Mouse (Mus musculus): ENCODE results near the gene Sva.

Gene Sva

DNA sequence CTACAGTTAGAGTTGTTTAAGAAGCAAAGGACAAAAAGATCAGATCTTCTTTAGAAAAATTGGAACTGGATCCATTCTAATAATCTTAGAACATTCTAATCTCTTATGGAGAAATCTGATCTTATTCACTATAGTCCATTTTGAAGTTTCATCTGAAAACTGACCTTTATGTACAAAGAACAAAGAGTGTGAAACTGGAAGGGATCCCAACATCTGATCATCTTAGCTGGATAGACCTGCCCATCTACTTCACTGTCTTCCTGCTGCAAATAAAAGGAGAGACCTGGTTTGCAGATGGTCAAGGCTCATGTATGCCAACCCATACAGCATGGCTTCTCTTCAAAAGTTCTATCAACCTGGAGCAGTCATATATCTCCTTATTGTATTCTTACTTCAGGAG, at the start of gene Sva:
Gene Sva (plus strand): TSS at position 301 of the 400 bp plus-strand sequence.
- DNase-seq (ENCODE audit: low spot score in 2 of 2) = no peak

Measured in thymus, postnatal 10 days (tissue).